Mouse (Mus musculus) olfactory bulb, adult 2 months (tissue): ENCODE data around the gene Dennd5a.

ENCODE experiments used
- CTCF ChIP-seq: fragments of 200-500 bp; IDR thresholded peaks from 2 replicates; pipeline ENCODE4 v1.5.1; 2012; ENCODE audit warnings: low read depth, mild to moderate bottlenecking, low read length, moderate library complexity; ENCODE audit not compliant: insufficient read depth
- POLR2A ChIP-seq: fragments of 200-500 bp; IDR thresholded peaks from 2 replicates; pipeline ENCODE4 v1.6.1; 2012; ENCODE audit warnings: mild to moderate bottlenecking, low read depth, low read length, moderate library complexity; ENCODE audit not compliant: insufficient read depth

DNA sequence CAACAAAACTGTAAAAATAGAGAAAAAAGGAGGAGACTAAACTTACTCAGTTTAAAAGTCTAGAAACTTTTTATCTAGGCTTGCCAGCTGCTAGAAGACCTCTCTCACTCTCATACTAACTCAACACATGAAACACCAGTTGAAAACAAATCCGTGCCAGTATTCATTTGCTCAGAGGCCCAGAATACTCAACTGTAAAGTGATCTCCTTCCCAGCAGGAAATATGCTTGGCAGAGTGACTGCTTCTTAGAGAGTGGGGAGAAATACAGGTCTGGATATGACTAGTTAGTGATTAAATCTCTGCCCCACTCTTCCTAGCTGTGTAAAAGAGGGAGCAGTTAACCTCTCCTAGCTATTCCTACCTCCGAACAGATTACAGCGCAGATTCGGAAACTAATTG is 2.3 kb upstream of the Dennd5a start:
- TF ChIP-seq CTCF (no peak), POLR2A (no peak)
